Mouse (Mus musculus) pancreas, adult 10 weeks (tissue): ENCODE measurements around the gene Adal. TPM values are rescaled to one million over a fixed set of nuclear protein-coding genes. Genes with fewer than 3 reads are reported as not detected.

Source experiments
- polyA plus RNA-seq: library from polyadenylated mRNA; stranded (reverse); fragments of 350-450 nt; fragmentation: Illumina TruSeq; extraction: RNeasy Lipid Tissue Mini Kit (QIAGEN cat#74804); gene quantifications from one replicate; pipeline ENCODE4 v1.2.3, GENCODE M21; 2015; ENCODE audit warnings: low read depth, low replicate concordance; ENCODE audit not compliant: insufficient read depth

Gene Adal
- polyA plus RNA-seq: 4.0 TPM

DNA sequence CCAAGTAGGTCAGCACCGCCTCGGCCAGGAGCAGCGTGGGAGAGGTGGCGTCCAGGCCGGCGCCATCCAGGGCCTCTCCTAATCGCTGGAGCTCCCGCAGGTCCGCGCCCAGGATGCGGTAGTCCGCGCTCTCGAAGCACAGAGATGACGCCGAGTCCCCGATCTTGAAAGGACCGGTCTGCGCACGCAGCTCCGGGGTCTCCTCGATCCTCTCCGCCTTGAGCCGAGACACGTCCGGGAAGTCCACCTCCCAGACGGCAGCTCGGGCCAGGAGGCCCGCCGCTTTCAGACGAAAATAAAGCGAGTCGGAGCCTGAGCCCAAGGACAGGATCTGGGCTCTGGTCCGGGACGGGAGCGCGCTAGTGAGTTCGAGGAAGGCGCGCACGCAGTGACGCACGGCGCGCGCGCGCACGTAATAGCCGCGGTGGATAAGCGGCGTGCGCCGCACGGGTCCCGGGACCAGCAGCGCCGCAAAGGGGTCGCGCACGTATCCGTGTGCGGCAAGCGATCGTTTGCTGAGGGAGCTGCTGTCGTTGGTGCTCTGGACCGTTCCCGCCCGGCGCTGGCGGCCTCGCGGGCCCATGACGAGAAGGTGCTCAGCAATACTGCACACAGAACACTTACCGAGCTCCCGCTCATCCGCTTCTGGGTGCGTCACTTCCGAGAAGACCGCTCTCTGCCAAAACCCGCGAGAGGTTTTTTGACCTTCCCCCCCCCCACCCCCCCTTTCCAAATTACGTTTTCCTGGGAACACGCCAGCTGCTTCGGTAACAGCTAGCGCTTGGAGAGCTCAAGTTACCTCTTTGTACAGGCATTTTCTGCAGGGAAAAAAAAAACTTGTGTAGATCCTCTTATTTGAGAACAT, at the start of gene Adal, which contains the start of gene Lcmt2:
Gene Adal (plus strand): TSS at position 411 of the 865 bp plus-strand sequence.
Gene Lcmt2 (minus strand): TSS at position 636 of the 865 bp plus-strand sequence.

DNA sequence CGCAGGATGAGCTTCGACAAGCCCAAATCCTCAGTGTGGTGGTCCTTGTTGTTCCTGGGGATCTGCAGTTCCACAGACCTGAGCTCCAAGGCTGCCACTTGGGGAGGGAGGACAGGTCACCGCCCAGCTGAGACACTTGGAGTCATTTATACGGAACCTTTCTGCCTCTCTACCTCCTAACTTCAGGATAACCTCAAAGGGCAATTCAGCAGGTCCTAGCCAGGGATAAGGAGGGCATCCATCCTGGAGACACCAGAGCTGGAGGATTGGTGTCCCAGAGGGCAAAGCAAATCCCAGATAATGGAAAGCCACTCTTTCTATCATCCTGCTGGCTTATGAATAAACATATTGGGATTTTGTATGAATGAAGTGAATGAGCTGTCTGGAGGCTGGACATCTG, 30.5 kb upstream of the Adal start, which contains the start of gene Tgm7:
Gene Tgm7 (minus strand): TSS at position 101 of the 400 bp plus-strand sequence.

DNA sequence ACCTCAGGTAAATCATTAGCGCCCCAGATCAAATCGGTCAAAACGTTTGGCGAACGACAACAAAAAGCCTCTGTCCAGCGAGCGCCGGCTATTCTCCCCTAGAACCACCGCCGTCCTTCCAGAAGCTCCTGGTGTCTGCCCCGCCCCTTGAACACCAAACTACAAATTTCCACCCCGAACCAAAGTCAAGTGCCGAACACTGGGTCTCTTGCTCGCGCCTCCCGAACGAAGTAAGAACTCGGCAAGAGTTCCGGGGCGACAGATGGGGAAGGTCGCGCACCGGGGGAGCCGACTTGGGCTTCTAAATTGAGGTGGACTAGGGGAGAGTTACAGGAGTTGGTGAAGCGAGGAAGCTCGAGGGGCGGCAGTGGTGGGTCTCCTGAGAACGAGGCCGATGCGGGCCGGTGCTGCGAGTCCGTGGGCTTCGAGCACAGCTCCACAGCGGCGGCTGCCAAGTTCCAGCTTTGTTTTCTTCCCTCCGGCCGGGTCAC, 30.3 kb downstream of the Adal start, which contains the start of gene Tubgcp4:
Gene Tubgcp4 (plus strand): TSS at position 174 of the 491 bp plus-strand sequence.

DNA sequence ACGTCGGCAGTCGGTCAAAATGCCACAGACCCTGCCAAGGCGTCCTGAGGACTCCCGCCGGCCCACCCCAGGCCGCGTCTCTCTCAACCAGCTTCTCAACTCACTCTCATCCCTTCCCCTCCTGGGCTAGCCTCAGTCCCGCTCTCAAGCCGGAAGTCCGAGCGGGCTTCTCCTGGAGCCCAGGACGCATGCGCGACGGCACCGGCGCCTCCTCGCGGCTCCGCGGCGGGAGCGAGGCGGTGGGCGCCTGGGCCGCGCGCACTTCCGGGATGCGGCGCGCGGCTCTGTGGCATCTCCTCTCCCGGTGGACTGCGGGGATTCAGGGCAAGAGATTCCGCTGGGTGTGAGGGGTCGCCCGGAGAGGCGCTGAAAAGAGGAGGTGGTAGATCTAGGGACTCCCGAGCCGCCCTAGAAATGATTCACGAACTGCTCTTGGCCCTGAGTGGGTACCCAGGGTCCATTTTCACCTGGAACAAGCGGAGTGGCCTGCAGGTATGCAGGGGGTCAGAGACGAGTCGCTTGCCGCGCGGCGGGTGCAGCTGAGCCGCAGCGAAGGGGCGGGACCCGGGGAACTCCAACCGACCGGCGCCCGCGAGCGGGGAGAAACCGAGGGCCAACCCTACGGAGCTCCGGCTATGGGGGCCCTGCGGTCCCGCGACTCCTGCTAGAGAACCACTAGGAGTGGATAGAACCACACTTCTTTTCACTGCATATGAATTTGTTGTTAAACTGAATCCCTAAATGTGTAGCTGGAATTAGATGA, 30.9 kb downstream of the Adal start, which contains the start of gene Zscan29:
Gene Zscan29 (minus strand): TSS at position 146 of the 763 bp plus-strand sequence.

Other genes starting within 250 kb of the Adal start
- 9.2 TPM for gene Ubr1, start 169.7 kb upstream of the Adal start, polyA plus RNA-seq
- gene Tmem62, start 163.4 kb upstream of the Adal start, polyA plus RNA-seq: 3.8 TPM
- 10.7 TPM for gene Ccndbp1, start 132.0 kb upstream of the Adal start, polyA plus RNA-seq
- gene Epb42, start 103.4 kb upstream of the Adal start, polyA plus RNA-seq: not detected
- gene Tgm5, start 54.6 kb upstream of the Adal start, polyA plus RNA-seq: not detected
- not detected for gene Tgm7, start 30.6 kb upstream of the Adal start, polyA plus RNA-seq
- gene Lcmt2, start 225 bp downstream of the Adal start, polyA plus RNA-seq: 2.0 TPM
- 8.5 TPM for gene Tubgcp4, start 30.2 kb downstream of the Adal start, polyA plus RNA-seq
- gene Zscan29, start 30.7 kb downstream of the Adal start, polyA plus RNA-seq: 4.1 TPM
- 18.3 TPM for gene Trp53bp1, start 131.0 kb downstream of the Adal start, polyA plus RNA-seq
- 3.7 TPM for gene Map1a, start 149.2 kb downstream of the Adal start, polyA plus RNA-seq
- gene Ppip5k1, start 215.0 kb downstream of the Adal start, polyA plus RNA-seq: 6.6 TPM
- 9.1 TPM for gene Ckmt1, start 217.3 kb downstream of the Adal start, polyA plus RNA-seq
- not detected for gene Strc, start 246.7 kb downstream of the Adal start, polyA plus RNA-seq